Mouse (Mus musculus) limb, embryonic 13.5 days (tissue): ENCODE measurements around the gene Dio1. TPM values are rescaled to one million over a fixed set of nuclear protein-coding genes. Genes with fewer than 3 reads are reported as not detected.

Experiments used
- polyA plus RNA-seq: library from polyadenylated mRNA; unstranded; fragments of >200 nt; fragmentation: Nextera tagmentation; extraction: Ambion mirVana; gene quantifications from 2 replicates; pipeline ENCODE4 v1.2.1, GENCODE M21; 2015

The Dio1 gene
- polyA plus RNA-seq, 1 experiment from 2014 or later: not detected

Other genes with a start within 250 kb of the Dio1 start
- 97.2 and 99.5 TPM in 2 replicates for gene Mrpl37, start 240.3 kb downstream of the Dio1 start, polyA plus RNA-seq
- gene Cyb5rl, start 240.2 kb downstream of the Dio1 start, polyA plus RNA-seq: 7.0 and 7.3 TPM in 2 replicates
- 0.08 TPM in 1 of 2 replicates, not detected in the other for gene Cdcp2, start 210.3 kb downstream of the Dio1 start, polyA plus RNA-seq
- 423 and 430 TPM in 2 replicates for gene Tmem59, start 128.8 kb downstream of the Dio1 start, polyA plus RNA-seq
- 29.1 and 32.7 TPM in 2 replicates for gene Tceanc2, start 128.1 kb downstream of the Dio1 start, polyA plus RNA-seq
- not detected in 2 replicates for gene Ldlrad1, start 98.0 kb downstream of the Dio1 start, polyA plus RNA-seq
- gene Lrrc42, start 53.6 kb downstream of the Dio1 start, polyA plus RNA-seq: 102 and 103 TPM in 2 replicates
- gene Hspb11, start 53.6 kb downstream of the Dio1 start, polyA plus RNA-seq: 44.0 and 44.9 TPM in 2 replicates
- 58.3 and 58.8 TPM in 2 replicates for gene Yipf1, start 7.2 kb upstream of the Dio1 start, polyA plus RNA-seq
- gene Ndc1, start 60.6 kb upstream of the Dio1 start, polyA plus RNA-seq: 32.7 and 35.6 TPM in 2 replicates
- gene Glis1, start 127.4 kb upstream of the Dio1 start, polyA plus RNA-seq: 10.9 and 12.5 TPM in 2 replicates